Mouse (Mus musculus) Muller cell, postnatal 12 days (primary cell): Measurements from ENCODE around the gene Rergl.

Experiments
- DNase-seq: peaks from one replicate; pipeline ENCODE4 v3.0.0-alpha.2; 2015; ENCODE audit errors: inconsistent ontology term

The Rergl gene

DNA sequence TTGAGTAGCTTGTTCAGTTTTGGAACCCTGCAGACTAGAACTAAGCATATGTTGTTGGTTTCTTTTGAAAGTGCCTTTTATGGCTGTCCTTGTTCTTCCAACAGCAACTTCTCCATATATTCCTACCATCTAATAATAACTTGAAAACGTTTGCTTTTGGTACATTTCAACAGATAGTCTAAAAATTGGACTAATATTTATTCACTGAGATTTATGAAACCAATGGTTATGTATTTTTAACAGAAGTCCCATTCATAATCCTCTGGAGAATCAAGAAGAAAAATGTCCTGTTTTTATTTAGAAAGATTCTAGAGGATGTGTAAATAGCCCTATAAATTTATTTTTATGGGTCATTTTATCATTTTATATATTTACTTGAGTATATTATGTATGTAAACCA, at the start of gene Rergl:
Rergl (minus strand) TSS at position 101 of the 400 bp plus-strand sequence.
- no peak for DNase-seq

DNA sequence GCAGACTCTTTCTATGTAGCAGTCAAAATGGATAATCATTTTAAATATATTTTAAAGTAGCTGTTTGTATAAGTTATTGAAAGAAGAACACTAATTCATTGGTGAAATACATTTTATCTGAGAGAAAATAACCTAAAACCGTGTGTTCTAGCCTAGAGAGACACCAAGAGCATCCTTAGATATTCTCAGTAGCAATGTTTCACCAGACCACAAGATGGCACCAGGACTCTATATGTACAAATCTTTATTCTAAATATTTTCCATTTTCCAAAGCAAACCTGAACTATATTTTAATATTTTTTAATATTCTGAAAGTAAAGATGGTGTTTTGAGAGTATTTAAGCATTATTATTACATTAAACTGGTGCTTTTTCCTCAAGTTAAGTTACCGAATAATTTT, 36.7 kb upstream of the Rergl start:
- no peak for DNase-seq

DNA sequence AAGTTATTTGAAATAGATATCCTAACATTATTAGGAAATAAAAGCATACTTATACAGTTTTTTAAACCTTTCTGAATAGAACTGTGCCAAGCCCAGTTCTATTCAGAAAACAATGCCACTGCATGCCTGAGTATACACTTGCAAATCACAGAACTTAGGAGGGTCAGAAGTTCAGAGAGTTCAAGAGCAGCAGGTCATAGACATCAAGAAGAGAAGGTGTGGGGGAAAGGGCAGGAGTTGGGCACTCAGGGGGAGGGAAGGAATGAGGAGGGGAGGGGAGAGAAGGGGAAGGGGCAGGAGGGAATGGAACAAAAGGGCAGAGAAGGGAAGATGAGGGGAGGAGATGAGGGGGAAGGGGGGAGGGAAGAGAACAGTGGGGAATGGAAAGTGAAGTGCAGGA, 23.6 kb upstream of the Rergl start:
- no peak for DNase-seq

DNA sequence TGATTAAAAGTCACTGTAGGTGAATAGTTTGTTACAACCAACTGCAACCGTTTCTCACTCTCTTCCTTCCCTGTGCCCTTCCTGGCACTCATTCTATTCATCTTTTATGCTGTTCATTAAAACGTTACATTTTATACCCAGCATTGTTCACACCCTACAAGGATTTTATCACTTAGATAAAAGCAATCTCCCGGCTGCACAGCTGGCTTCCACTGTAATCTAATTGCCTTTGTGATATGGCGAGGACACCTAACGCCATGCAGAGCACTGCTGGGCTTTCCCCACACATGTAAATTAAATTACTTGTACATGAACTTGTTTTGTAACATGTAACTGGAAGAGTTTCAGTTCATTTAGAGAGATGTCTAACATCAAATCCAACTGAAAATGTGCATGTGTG, 22.5 kb upstream of the Rergl start:
- DNase-seq, result no peak

DNA sequence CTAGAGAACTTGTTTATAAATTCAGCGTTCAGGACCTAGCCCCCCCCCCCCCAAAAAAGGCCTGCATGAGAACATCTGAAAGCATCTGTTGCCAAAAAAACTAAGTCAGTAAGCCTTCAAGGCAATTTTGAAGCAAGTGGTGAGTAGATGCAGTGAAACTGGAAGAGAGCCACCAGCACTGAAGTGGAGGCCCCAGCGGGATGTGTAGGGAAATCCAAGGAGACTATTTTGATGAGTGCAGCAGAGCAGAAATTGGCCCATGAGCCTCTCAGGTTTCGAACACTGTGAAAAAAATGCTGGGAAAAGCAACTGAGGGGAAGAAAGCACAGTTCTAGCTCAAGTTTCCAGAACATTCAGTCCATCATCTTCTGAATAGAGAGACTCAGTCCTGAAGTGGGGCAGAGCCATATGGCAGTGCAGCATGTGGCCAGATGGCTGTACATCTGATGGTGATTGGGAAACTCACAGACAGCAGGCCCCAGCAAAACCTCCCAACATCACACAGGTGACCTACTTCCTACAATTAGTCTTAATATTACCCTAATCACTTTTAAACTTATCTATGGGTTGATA, 13.2 kb upstream of the Rergl start:
- no peak for DNase-seq

DNA sequence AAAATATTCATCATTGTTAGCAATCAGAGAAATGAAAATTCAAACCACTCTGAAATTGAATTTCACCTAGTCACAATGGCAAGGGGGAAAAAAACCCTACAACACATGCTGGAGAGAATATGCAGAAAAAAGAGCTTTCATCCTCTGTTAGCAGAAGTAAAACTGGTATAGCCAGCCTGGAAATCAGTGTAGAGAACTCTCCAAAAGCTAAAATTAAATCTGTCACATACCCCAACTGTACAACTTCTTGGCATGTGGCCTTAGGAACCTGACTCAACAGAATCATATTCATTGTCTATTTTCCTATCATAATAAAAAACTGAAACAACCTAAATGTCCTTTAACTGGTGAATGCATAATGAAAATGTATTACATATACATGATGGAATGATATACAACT, 22.0 kb downstream of the Rergl start:
- DNase-seq, result no peak

DNA sequence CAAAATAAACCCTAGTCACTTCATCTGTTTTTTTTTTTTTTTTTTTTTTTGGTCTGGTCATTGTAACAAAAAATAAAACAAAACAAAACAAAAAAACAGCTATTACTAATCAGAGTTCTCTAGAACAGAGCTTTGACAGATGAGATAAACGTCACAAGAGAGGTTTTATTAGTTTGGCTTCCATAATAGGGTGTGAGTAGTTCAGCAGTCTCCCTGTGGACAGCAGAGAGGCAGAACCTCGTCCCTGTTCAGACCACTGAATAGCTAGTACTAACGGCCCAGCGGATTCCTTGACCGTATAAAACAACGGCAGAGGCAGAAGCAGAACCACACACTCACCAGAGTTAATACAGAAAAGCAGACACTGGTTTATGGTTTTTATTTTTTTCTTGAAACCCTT, 36.8 kb downstream of the Rergl start:
- DNase-seq, result no peak

DNA sequence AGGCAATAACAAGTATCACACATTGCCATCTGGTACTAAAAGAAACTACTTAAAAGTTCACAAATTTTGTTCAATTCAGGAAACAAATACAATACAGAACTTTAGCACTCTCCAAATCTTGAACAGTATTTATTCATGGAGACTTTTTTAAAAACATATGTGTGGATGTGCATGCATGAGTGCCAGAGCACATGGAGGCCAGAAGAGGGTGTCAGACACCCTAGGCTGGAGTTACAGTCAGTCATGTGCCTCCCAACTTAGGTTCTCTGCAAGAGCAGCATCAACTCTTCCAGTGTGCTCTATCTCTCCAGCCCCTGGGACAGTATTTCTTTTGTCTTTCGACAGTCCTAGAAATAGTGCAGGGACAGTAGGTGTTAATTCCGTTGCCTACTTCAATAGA, 37.5 kb downstream of the Rergl start:
- DNase-seq, result no peak

DNA sequence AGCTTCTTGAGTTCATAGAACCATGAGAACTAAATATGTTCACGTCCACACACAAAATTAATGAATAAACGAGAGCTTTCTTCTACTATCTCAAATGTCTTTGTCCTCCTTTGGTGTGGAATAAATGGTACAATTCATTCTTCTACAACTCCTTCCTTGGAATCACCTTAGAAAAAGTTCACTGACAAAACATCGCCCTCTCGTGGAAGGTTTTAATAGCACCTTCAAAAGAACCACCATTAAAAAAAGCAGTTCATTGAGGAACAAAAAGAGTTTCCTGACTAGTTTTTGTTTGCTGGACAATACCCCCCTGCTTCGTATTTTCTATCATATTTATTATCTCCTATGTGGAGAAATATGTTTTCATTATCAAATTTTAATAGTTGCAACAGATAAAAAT, 40.7 kb downstream of the Rergl start:
- no peak for DNase-seq

DNA sequence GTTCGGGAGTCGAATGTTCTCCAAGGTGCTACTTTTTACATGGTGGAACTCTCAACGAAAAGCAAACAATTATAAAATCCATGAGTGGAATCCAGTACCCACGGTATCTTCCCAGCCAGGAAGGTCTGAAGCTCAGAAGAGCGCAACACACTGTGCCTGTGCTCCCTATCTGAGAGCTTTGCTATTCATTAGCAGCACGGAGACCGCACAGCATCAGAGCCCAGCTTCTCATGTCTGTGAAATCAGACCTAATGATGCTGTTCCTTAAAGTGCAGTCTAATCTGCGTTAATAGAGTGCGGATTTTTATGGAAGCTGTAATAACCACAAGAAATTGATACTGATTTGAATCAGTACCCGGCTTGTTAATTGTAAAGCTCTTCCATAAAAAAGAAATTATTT, 41.3 kb downstream of the Rergl start:
- no peak for DNase-seq

DNA sequence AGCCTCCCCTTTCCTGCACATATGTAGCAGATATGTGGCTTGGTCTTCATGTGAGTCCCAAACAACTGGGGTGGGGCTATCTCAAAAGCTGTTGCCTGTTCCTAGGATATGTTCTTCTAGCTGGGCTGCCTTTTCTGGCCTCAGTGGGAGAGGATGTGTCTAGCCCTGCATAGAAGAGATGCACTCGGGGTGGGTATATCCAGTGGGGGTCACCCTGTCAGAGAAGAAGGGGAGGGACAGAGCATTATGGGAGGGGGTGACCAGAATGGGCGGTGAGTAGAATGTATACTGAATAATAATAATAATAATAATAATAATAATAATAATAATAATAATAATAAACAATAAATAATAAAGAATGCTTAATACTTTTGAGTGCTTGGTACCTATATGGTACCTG, 57.8 kb downstream of the Rergl start:
- no peak for DNase-seq
